In genomic region chr5:99202074-99202837, GRCm38 (mm10) we compare ENCODE assay signal across 8 mouse cellular contexts.
A peak's percentile ranks its signal among the peaks of the same experiment; 100 is the strongest.
DNase-seq lines count a peak whose midpoint lies in the region; ATAC-seq and TF ChIP-seq lines count a peak whose summit lies in the region.

No protein-coding gene starts in this region.

- peak; percentile 58 for DNase-seq in ES-CJ7 (ENCODE audit: low read depth, low spot score)
- DNase-seq in layer of hippocampus, adult 18-20 months (ENCODE audit: low spot score in 2 of 2) = peak; percentile 53 to 79
- DNase-seq in lung, adult 2 months = peak; percentile 54

- TF ChIP-seq POLR2A in bone marrow macrophage, adult 2 months (IDR thresholded peaks at IDR 0.05; ENCODE audit: borderline replicate concordance, low read depth, low read length) = no peak
- TF ChIP-seq POLR2A in embryonic fibroblast, embryonic 13.5 days (IDR thresholded peaks at IDR 0.05; ENCODE audit: low read depth, low read length) = no peak
- TF ChIP-seq POLR2A in lung, adult 2 months (IDR thresholded peaks at IDR 0.05; ENCODE audit: borderline replicate concordance, extremely low read depth, low read depth, low read length) = no peak

- no peak overlapping the region for H3K27ac ChIP-seq in bone marrow macrophage, adult 2 months (ENCODE audit: insufficient read depth, low read depth, low read length)
- no peak overlapping the region for H3K27ac ChIP-seq in embryonic fibroblast, embryonic 13.5 days (ENCODE audit: insufficient read depth, low read length)

- 46% methylated on average over 15 of the region's 15 CpGs for WGBS in lung, adult 2 months

- H3K4me1 ChIP-seq in bone marrow macrophage, adult 2 months (ENCODE audit: control insufficient read depth, insufficient read depth, low read length) = peaks cover 18% of the 10 kb centered on the region
- no peaks in the 10 kb centered on the region; the same call in 1 of the 2 replicates for H3K4me1 ChIP-seq in embryonic fibroblast, embryonic 13.5 days (ENCODE audit: control insufficient read depth, insufficient read depth, low read length)
- peaks cover 3% of the 10 kb centered on the region; the same call in 1 of the 2 replicates for H3K4me1 ChIP-seq in lung, adult 2 months (ENCODE audit: control insufficient read depth, insufficient read depth, low read length)

- H3K4me3 ChIP-seq in bone marrow macrophage, adult 2 months (ENCODE audit: insufficient read depth, low read length) = no peak overlapping the region
- no peak overlapping the region for H3K4me3 ChIP-seq in embryonic fibroblast, embryonic 13.5 days (ENCODE audit: insufficient read depth, low read length)
- no peak overlapping the region for H3K4me3 ChIP-seq in lung, adult 2 months (replicated peaks; ENCODE audit: extremely low read depth, low read depth, low read length)

- peak; percentile 64 to 74; a peak in 3 of 4 replicates for ATAC-seq in hematopoietic stem cell, adult 5-6 weeks (replicated peaks in 1 of 2; ENCODE audit: insufficient read depth in 1 of 2, low FRiP score in 2 of 2, low TSS enrichment in 1 of 2, low read depth in 1 of 2, poor library complexity in 2 of 2, severe bottlenecking in 2 of 2)
- ATAC-seq in neutrophil, adult 5-6 weeks (ENCODE audit: extremely low read depth, insufficient number of reproducible peaks, low FRiP score, poor library complexity, severe bottlenecking) = 0 out of 2 replicates have a peak, but pooled peaks have one; percentile 33
- no peak for ATAC-seq in erythroid progenitor cell, adult 5-6 weeks (replicated peaks; ENCODE audit: low FRiP score, poor library complexity, severe bottlenecking)

- peak; percentile 90 for TF ChIP-seq CTCF in bone marrow macrophage, adult 2 months (IDR thresholded peaks at IDR 0.05; ENCODE audit: low read depth, low read length)
- peak; percentile 38; the same call in 1 of the 2 replicates for TF ChIP-seq CTCF in embryonic fibroblast, embryonic 13.5 days (IDR thresholded peaks at IDR 0.05; ENCODE audit: borderline replicate concordance, insufficient read depth, low read length)
- peak; percentile 63 for TF ChIP-seq CTCF in lung, adult 2 months (IDR thresholded peaks at IDR 0.05; ENCODE audit: insufficient read depth, low read length)

Comparison
In these comparisons a context has a peak if more than half of its experiments do, and no peak if none do; other contexts are left out.
1. CTCF ChIP-seq: peak in every context shown above with its lines; median percentile 90 in bone marrow macrophage, adult 2 months; 63 in lung, adult 2 months; 38 in embryonic fibroblast, embryonic 13.5 days.